Mouse (Mus musculus): Measurements from ENCODE around the gene Sacs. TPM values are rescaled to one million over a fixed set of nuclear protein-coding genes. Genes with fewer than 3 reads are reported as not detected.

The Sacs gene
- polyA plus RNA-seq, 1 experiment = 2.5 TPM

DNA sequence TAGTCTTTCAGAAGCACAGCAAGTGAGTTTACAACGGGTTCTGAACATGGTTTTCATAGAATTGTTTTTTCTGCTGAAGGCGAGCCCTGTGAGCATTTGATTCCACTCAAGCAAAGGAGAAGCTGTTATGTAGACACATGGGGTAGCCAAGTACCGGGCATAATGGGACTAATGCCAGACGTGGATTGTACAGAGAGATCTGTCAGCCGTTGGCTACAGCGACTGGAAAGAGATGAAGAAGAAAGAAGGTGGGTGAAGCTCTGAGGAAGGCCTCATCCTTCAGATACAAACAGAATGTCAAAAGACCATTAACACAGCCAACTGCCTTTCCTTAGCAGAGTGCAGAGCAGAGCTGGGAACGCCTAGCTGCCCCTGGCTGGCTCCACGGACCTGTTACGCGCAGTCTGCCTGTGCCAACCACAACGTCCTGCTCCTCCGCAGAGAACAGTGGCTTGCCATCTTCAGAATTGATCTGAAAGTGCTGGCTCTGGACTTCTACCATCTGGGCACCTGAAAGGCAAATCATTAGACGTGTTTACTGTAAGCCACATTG, 93.8 kb downstream of the Sacs start:
- 85% methylated on average over 13 of the region's 13 CpGs for WGBS
- no peak overlapping the region for H3K4me3 ChIP-seq (replicated peaks; ENCODE audit: control insufficient read depth, low read depth, low read length)
- H3K27ac ChIP-seq (ENCODE audit: control insufficient read depth, insufficient read depth, low read depth, low read length, poor library complexity) = no peak overlapping the region
- H3K4me1 ChIP-seq (ENCODE audit: control insufficient read depth, insufficient read depth, low read length) = no peaks in the 10 kb centered on the region
- TF ChIP-seq CTCF (IDR thresholded peaks at IDR 0.05; ENCODE audit: control insufficient read depth, insufficient read depth, low read length) = no peak
- TF ChIP-seq POLR2A (IDR thresholded peaks at IDR 0.05; ENCODE audit: borderline replicate concordance, control insufficient read depth, low read depth, low read length) = no peak

DNA sequence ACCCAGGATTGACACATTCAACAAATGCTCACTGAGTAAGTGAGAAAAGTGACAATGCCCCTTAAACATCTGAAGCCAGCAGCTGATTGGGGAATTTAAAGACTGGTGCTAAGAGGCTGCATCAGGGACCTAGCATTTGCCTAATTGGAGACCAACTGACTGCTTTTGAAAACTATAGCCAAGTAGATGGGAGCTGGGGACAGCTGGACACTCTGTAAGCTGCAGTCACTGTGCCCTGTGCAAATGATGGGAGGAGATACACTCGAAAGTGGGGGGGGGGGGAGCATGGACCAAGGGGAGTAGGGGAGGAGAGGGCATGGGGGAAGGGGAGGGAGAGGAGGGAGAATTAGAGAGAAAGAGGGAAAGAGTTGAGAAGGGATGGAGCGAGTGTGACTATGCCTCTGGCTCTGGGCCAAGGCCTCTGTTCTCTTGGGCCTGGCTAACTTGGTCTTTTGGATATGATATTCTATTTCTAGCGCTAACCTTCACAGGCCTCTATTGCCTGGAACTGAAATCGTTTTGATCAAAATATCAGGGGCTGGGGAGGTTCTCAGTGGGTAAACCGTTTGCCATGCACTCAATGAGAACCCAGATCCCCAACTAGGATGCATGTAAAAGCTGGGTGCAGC, 97.7 kb downstream of the Sacs start:
- whole genome bisulfite sequencing = 66% methylated on average over 5 of the region's 5 CpGs
- TF ChIP-seq CTCF (IDR thresholded peaks at IDR 0.05; ENCODE audit: control insufficient read depth, insufficient read depth, low read length) = no peak
- TF ChIP-seq POLR2A (IDR thresholded peaks at IDR 0.05; ENCODE audit: borderline replicate concordance, control insufficient read depth, low read depth, low read length) = no peak
- Histone ChIP-seq H3K27ac (ENCODE audit: control insufficient read depth, insufficient read depth, low read depth, low read length, poor library complexity) (no peak overlapping the region), H3K4me3 (replicated peaks; ENCODE audit: control insufficient read depth, low read depth, low read length) (no peak overlapping the region), H3K4me1 (ENCODE audit: control insufficient read depth, insufficient read depth, low read length) (no peaks in the 10 kb centered on the region)

GRCm38 (mm10) chr14:61237101-61237654, 98.9 kb downstream of the Sacs start:
- WGBS = 45% methylated on average over 4 of the region's 4 CpGs
- H3K4me3 ChIP-seq (replicated peaks; ENCODE audit: control insufficient read depth, low read depth, low read length) = no peak overlapping the region
- H3K4me1 ChIP-seq (ENCODE audit: control insufficient read depth, insufficient read depth, low read length) = no peaks in the 10 kb centered on the region
- H3K27ac ChIP-seq (ENCODE audit: control insufficient read depth, insufficient read depth, low read depth, low read length, poor library complexity) = no peak overlapping the region
- TF ChIP-seq CTCF (IDR thresholded peaks at IDR 0.05; ENCODE audit: control insufficient read depth, insufficient read depth, low read length) (no peak), POLR2A (IDR thresholded peaks at IDR 0.05; ENCODE audit: borderline replicate concordance, control insufficient read depth, low read depth, low read length) (no peak)

DNA sequence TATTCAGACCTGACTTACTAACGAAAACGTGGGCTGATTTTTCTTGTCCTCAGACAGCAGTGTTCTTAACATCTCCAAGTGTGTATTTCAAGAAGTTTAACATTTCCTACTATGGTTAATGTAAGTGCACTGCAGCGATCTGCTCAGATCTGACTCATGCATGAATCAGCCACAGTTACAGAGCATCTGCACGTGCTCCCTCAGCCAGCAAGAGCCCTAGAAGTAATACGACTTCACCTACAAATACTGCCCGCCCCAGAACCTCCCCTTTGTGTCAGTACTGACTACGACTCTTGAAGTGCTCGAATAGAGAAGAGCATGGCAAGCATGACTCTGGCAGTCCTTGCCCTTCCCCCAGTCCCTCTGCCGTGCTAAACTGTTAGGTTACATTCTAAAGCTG, 100.5 kb downstream of the Sacs start:
- TF ChIP-seq POLR2A (IDR thresholded peaks at IDR 0.05; ENCODE audit: borderline replicate concordance, control insufficient read depth, low read depth, low read length) = no peak
- TF ChIP-seq CTCF (IDR thresholded peaks at IDR 0.05; ENCODE audit: control insufficient read depth, insufficient read depth, low read length) = no peak
- H3K4me3 ChIP-seq (replicated peaks; ENCODE audit: control insufficient read depth, low read depth, low read length) = no peak overlapping the region
- 46% methylated on average over 9 of the region's 9 CpGs for WGBS
- H3K4me1 ChIP-seq (ENCODE audit: control insufficient read depth, insufficient read depth, low read length) = no peaks in the 10 kb centered on the region
- no peak overlapping the region for H3K27ac ChIP-seq (ENCODE audit: control insufficient read depth, insufficient read depth, low read depth, low read length, poor library complexity)

GRCm38 (mm10) chr14:61242611-61243010, 104.4 kb downstream of the Sacs start:
- TF ChIP-seq CTCF (IDR thresholded peaks at IDR 0.05; ENCODE audit: control insufficient read depth, insufficient read depth, low read length) (no peak; the same call in 1 of the 2 replicates), POLR2A (IDR thresholded peaks at IDR 0.05; ENCODE audit: borderline replicate concordance, control insufficient read depth, low read depth, low read length) (no peak)
- H3K27ac ChIP-seq (ENCODE audit: control insufficient read depth, insufficient read depth, low read depth, low read length, poor library complexity) = no peak overlapping the region
- H3K4me1 ChIP-seq (ENCODE audit: control insufficient read depth, insufficient read depth, low read length) = no peaks in the 10 kb centered on the region
- WGBS = 38% methylated on average over 6 of the region's 6 CpGs
- no peak overlapping the region for H3K4me3 ChIP-seq (replicated peaks; ENCODE audit: control insufficient read depth, low read depth, low read length)

DNA sequence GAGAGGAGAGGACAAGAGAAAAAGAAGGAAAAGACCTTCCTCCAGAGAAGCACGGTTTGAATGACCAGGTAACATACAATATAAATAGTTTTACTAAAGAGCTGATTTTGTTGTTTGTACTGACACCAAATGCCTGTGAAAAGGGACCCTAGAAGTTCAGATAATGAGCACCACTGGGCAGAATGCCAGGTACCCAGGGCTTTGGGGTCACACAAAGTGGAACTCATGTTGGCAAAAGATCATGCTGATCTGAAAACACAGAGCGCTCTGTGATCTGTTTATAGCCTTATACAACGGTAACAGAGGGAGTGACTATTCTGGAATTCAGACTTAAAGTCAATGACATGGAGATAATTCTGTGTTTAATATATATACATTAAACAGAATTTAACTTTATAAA, 108.2 kb downstream of the Sacs start:
- no peak overlapping the region for H3K4me3 ChIP-seq (replicated peaks; ENCODE audit: control insufficient read depth, low read depth, low read length)
- TF ChIP-seq POLR2A (IDR thresholded peaks at IDR 0.05; ENCODE audit: borderline replicate concordance, control insufficient read depth, low read depth, low read length) = no peak
- no peak for TF ChIP-seq CTCF (IDR thresholded peaks at IDR 0.05; ENCODE audit: control insufficient read depth, insufficient read depth, low read length)
- 82% methylated on average over 3 of the region's 3 CpGs for WGBS
- no peaks in the 10 kb centered on the region for H3K4me1 ChIP-seq (ENCODE audit: control insufficient read depth, insufficient read depth, low read length)
- H3K27ac ChIP-seq (ENCODE audit: control insufficient read depth, insufficient read depth, low read depth, low read length, poor library complexity) = no peak overlapping the region

DNA sequence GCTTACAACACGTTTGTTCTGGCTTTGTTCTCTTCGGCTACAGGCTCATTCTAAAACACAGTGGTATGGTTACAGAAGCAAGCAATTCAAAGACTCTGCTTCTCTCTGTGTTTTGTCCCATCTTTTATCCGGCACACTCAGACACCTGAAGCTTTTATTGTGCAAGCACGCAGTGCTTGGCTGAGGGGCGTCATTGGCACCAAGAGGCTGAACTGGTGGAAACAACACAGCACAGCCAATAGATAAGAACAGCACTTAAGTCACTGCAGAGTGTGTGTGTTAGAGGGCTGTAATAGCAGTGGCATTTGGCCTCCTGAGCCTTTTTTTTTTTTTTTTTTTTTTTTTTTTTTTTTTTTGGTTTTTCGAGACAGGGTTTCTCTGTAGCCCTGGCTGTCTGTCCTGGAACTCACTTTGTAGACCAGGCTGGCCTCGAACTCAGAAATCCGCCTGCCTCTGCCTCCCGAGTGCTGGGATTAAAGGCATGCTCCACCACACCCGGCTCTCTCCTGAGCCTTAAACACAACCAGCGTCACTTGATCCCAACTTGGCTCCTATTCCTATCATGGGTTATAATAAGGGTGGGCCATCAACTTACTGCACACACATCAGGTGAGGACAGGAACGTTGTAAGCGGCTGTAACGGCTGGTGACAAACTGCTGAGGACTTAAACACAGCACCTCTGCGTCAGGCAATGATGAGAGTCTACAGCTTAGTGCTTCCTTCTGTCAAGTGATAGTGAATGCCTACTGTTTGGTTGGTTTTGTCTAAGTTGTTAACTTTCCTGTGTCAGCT, 114.5 kb downstream of the Sacs start:
- TF ChIP-seq POLR2A (IDR thresholded peaks at IDR 0.05; ENCODE audit: borderline replicate concordance, control insufficient read depth, low read depth, low read length) (no peak), CTCF (IDR thresholded peaks at IDR 0.05; ENCODE audit: control insufficient read depth, insufficient read depth, low read length) (no peak)
- Histone ChIP-seq H3K4me1 (ENCODE audit: control insufficient read depth, insufficient read depth, low read length) (no peaks in the 10 kb centered on the region), H3K4me3 (replicated peaks; ENCODE audit: control insufficient read depth, low read depth, low read length) (no peak overlapping the region), H3K27ac (ENCODE audit: control insufficient read depth, insufficient read depth, low read depth, low read length, poor library complexity) (no peak overlapping the region)
- WGBS = 81% methylated on average over 15 of the region's 15 CpGs

DNA sequence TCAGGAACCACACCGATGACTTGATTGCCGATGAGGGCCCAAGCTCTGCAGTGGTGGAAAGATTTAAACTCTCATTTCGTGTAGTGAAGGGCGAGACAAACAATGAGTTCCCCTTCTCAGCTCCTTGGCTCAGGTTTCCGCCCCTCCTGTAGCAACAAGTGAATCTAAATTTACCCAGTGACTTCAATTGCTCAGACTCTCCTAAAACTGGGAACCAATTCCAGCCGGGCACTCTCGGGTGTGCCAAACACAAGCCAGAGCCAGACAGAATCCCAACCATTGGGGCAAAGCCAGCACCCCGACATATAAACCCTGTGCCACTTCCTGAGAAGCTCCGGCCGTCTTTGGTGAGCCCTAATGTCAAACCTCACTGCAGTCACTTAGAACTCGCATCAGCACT, 120.1 kb downstream of the Sacs start, which contains the start of gene Sgcg:
Gene Sgcg (minus strand): TSS at position 139 of the 400 bp plus-strand sequence.
- no peak within 1 kb of the TSS for H3K4me3 ChIP-seq (replicated peaks; ENCODE audit: control insufficient read depth, low read depth, low read length)
- H3K4me1 ChIP-seq (ENCODE audit: control insufficient read depth, insufficient read depth, low read length) = no peaks in the 10 kb centered on the region
- 51% methylated on average over 11 of the region's 11 CpGs for WGBS
- TF ChIP-seq CTCF (IDR thresholded peaks at IDR 0.05; ENCODE audit: control insufficient read depth, insufficient read depth, low read length) = no peak
- TF ChIP-seq POLR2A (IDR thresholded peaks at IDR 0.05; ENCODE audit: borderline replicate concordance, control insufficient read depth, low read depth, low read length) = no peak
- H3K27ac ChIP-seq (ENCODE audit: control insufficient read depth, insufficient read depth, low read depth, low read length, poor library complexity) = no peak within 1 kb of the TSS

All from bone marrow, adult 2 months (tissue).